Mouse (Mus musculus): Measurements from ENCODE around the gene Il20ra. TPM values are rescaled to one million over a fixed set of nuclear protein-coding genes. Genes with fewer than 3 reads are reported as not detected.
"Not testable (repeated sequence)": the region's sequence is repeated elsewhere in the genome, so short reads cannot be mapped to it uniquely, and the experiment has no call there.

Il20ra gene
- polyA plus RNA-seq, 1 experiment from 2014 or later: 0.66 TPM

GRCm38 (mm10) chr10:19722320-19722719 lies 9.9 kb downstream of the Il20ra start:
- 75% methylated on average over 3 of the region's 3 CpGs for WGBS
- no peak overlapping the region for H3K27ac ChIP-seq (ENCODE audit: low read depth, low read length)
- H3K4me1 ChIP-seq (replicated peaks; ENCODE audit: control insufficient read depth, insufficient read depth, low read length): no peaks in the 10 kb centered on the region
- no peaks in the 10 kb centered on the region for H3K9me3 ChIP-seq (ENCODE audit: control insufficient read depth, low read length)
- no peak overlapping the region for H3K4me3 ChIP-seq (ENCODE audit: low read depth, low read length)
- no peaks in the 10 kb centered on the region for H3K36me3 ChIP-seq (ENCODE audit: control insufficient read depth, insufficient read depth, low read length)
- no peak overlapping the region for H3K4me2 ChIP-seq
- DNase-seq (ENCODE audit: low spot score) (no peak), ATAC-seq (replicated peaks; ENCODE audit: low FRiP score) (no peak)
- no peak overlapping the region for H3K9ac ChIP-seq (ENCODE audit: low read depth, low read length)
- no peaks in the 10 kb centered on the region for H3K27me3 ChIP-seq (replicated peaks; ENCODE audit: control insufficient read depth, insufficient read depth, low read length)

- no peaks in the 10 kb centered on the region for H3K9me3 ChIP-seq (ENCODE audit: control insufficient read depth, low read length)
- no peak overlapping the region for H3K27ac ChIP-seq (ENCODE audit: low read depth, low read length)
- no peak overlapping the region for H3K4me3 ChIP-seq (ENCODE audit: low read depth, low read length)
- no peak for DNase-seq (ENCODE audit: low spot score)
- H3K9ac ChIP-seq (ENCODE audit: low read depth, low read length): no peak overlapping the region
- H3K4me1 ChIP-seq (replicated peaks; ENCODE audit: control insufficient read depth, insufficient read depth, low read length): no peaks in the 10 kb centered on the region
- H3K4me2 ChIP-seq: no peak overlapping the region
- WGBS: 74% methylated on average over 11 of the region's 11 CpGs
- no peaks in the 10 kb centered on the region for H3K36me3 ChIP-seq (ENCODE audit: control insufficient read depth, insufficient read depth, low read length)
- ATAC-seq (replicated peaks; ENCODE audit: low FRiP score): peak; percentile 87
- H3K27me3 ChIP-seq (replicated peaks; ENCODE audit: control insufficient read depth, insufficient read depth, low read length): no peaks in the 10 kb centered on the region
These were observed 11.9 kb downstream of the Il20ra start for GRCm38 (mm10) chr10:19724158-19724832.

GRCm38 (mm10) chr10:19738442-19738841 lies 26.1 kb downstream of the Il20ra start:
- not testable (repeated sequence) for H3K27ac ChIP-seq (ENCODE audit: low read depth, low read length); H3K4me3 ChIP-seq (ENCODE audit: low read depth, low read length); H3K27me3 ChIP-seq (replicated peaks; ENCODE audit: control insufficient read depth, insufficient read depth, low read length); DNase-seq (ENCODE audit: low spot score); H3K9me3 ChIP-seq (ENCODE audit: control insufficient read depth, low read length); H3K4me1 ChIP-seq (replicated peaks; ENCODE audit: control insufficient read depth, insufficient read depth, low read length); H3K36me3 ChIP-seq (ENCODE audit: control insufficient read depth, insufficient read depth, low read length); ATAC-seq (replicated peaks; ENCODE audit: low FRiP score); H3K4me2 ChIP-seq; H3K9ac ChIP-seq (ENCODE audit: low read depth, low read length)
- WGBS: 55% methylated on average over 2 of the region's 2 CpGs

GRCm38 (mm10) chr10:19745662-19746061 lies 33.3 kb downstream of the Il20ra start:
- ATAC-seq (replicated peaks; ENCODE audit: low FRiP score) (no peak), DNase-seq (ENCODE audit: low spot score) (no peak)
- H3K9ac ChIP-seq (ENCODE audit: low read depth, low read length): no peak overlapping the region
- no peak overlapping the region for H3K27ac ChIP-seq (ENCODE audit: low read depth, low read length)
- H3K4me1 ChIP-seq (replicated peaks; ENCODE audit: control insufficient read depth, insufficient read depth, low read length): no peaks in the 10 kb centered on the region
- H3K27me3 ChIP-seq (replicated peaks; ENCODE audit: control insufficient read depth, insufficient read depth, low read length): no peaks in the 10 kb centered on the region
- no peak overlapping the region for H3K4me3 ChIP-seq (ENCODE audit: low read depth, low read length)
- no peak overlapping the region for H3K4me2 ChIP-seq
- WGBS: 39% methylated on average over 1 of the region's 1 CpGs
- H3K36me3 ChIP-seq (ENCODE audit: control insufficient read depth, insufficient read depth, low read length): no peaks in the 10 kb centered on the region
- no peaks in the 10 kb centered on the region for H3K9me3 ChIP-seq (ENCODE audit: control insufficient read depth, low read length)

GRCm38 (mm10) chr10:19746156-19746555 lies 33.8 kb downstream of the Il20ra start:
- WGBS: 72% methylated on average over 1 of the region's 1 CpGs
- H3K9ac ChIP-seq (ENCODE audit: low read depth, low read length): no peak overlapping the region
- no peaks in the 10 kb centered on the region for H3K27me3 ChIP-seq (replicated peaks; ENCODE audit: control insufficient read depth, insufficient read depth, low read length)
- H3K4me3 ChIP-seq (ENCODE audit: low read depth, low read length): no peak overlapping the region
- ATAC-seq (replicated peaks; ENCODE audit: low FRiP score) (no peak), DNase-seq (ENCODE audit: low spot score) (no peak)
- H3K36me3 ChIP-seq (ENCODE audit: control insufficient read depth, insufficient read depth, low read length): no peaks in the 10 kb centered on the region
- no peak overlapping the region for H3K4me2 ChIP-seq
- H3K9me3 ChIP-seq (ENCODE audit: control insufficient read depth, low read length): no peaks in the 10 kb centered on the region
- no peak overlapping the region for H3K27ac ChIP-seq (ENCODE audit: low read depth, low read length)
- H3K4me1 ChIP-seq (replicated peaks; ENCODE audit: control insufficient read depth, insufficient read depth, low read length): no peaks in the 10 kb centered on the region

- Histone ChIP-seq H3K9ac (ENCODE audit: low read depth, low read length) (no peak overlapping the region), H3K4me3 (ENCODE audit: low read depth, low read length) (no peak overlapping the region), H3K36me3 (ENCODE audit: control insufficient read depth, insufficient read depth, low read length) (no peaks in the 10 kb centered on the region), H3K4me2 (no peak overlapping the region), H3K4me1 (replicated peaks; ENCODE audit: control insufficient read depth, insufficient read depth, low read length) (no peaks in the 10 kb centered on the region), H3K27ac (ENCODE audit: low read depth, low read length) (no peak overlapping the region), H3K9me3 (ENCODE audit: control insufficient read depth, low read length) (no peaks in the 10 kb centered on the region), H3K27me3 (replicated peaks; ENCODE audit: control insufficient read depth, insufficient read depth, low read length) (no peaks in the 10 kb centered on the region)
- ATAC-seq (replicated peaks; ENCODE audit: low FRiP score): no peak
- no peak for DNase-seq (ENCODE audit: low spot score)
- WGBS: 68% methylated on average over 4 of the region's 4 CpGs
These were observed 35.3 kb downstream of the Il20ra start for GRCm38 (mm10) chr10:19747661-19748060.

- no peaks in the 10 kb centered on the region for H3K9me3 ChIP-seq (ENCODE audit: control insufficient read depth, low read length)
- H3K4me3 ChIP-seq (ENCODE audit: low read depth, low read length): no peak overlapping the region
- no peaks in the 10 kb centered on the region for H3K4me1 ChIP-seq (replicated peaks; ENCODE audit: control insufficient read depth, insufficient read depth, low read length)
- no peak for ATAC-seq (replicated peaks; ENCODE audit: low FRiP score)
- H3K36me3 ChIP-seq (ENCODE audit: control insufficient read depth, insufficient read depth, low read length): no peaks in the 10 kb centered on the region
- H3K4me2 ChIP-seq: no peak overlapping the region
- no peak for DNase-seq (ENCODE audit: low spot score)
- no peak overlapping the region for H3K27ac ChIP-seq (ENCODE audit: low read depth, low read length)
- H3K27me3 ChIP-seq (replicated peaks; ENCODE audit: control insufficient read depth, insufficient read depth, low read length): no peaks in the 10 kb centered on the region
- WGBS: 72% methylated on average over 2 of the region's 2 CpGs
- no peak overlapping the region for H3K9ac ChIP-seq (ENCODE audit: low read depth, low read length)
These were observed 53.1 kb downstream of the Il20ra start for GRCm38 (mm10) chr10:19765459-19765858.

GRCm38 (mm10) chr10:19779092-19779491 lies 66.7 kb downstream of the Il20ra start:
- H3K27ac ChIP-seq (ENCODE audit: low read depth, low read length): no peak overlapping the region
- H3K4me3 ChIP-seq (ENCODE audit: low read depth, low read length): no peak overlapping the region
- DNase-seq (ENCODE audit: low spot score): no peak
- H3K4me1 ChIP-seq (replicated peaks; ENCODE audit: control insufficient read depth, insufficient read depth, low read length): no peaks in the 10 kb centered on the region
- no peak overlapping the region for H3K9ac ChIP-seq (ENCODE audit: low read depth, low read length)
- no peaks in the 10 kb centered on the region for H3K36me3 ChIP-seq (ENCODE audit: control insufficient read depth, insufficient read depth, low read length)
- ATAC-seq (replicated peaks; ENCODE audit: low FRiP score): no peak
- H3K27me3 ChIP-seq (replicated peaks; ENCODE audit: control insufficient read depth, insufficient read depth, low read length): no peaks in the 10 kb centered on the region
- 78% methylated on average over 12 of the region's 12 CpGs for WGBS
- H3K4me2 ChIP-seq: no peak overlapping the region
- no peaks in the 10 kb centered on the region for H3K9me3 ChIP-seq (ENCODE audit: control insufficient read depth, low read length)

- H3K4me3 ChIP-seq (ENCODE audit: low read depth, low read length): no peak overlapping the region
- WGBS: 80% methylated on average over 5 of the region's 5 CpGs
- H3K4me1 ChIP-seq (replicated peaks; ENCODE audit: control insufficient read depth, insufficient read depth, low read length): no peaks in the 10 kb centered on the region
- H3K9me3 ChIP-seq (ENCODE audit: control insufficient read depth, low read length): no peaks in the 10 kb centered on the region
- DNase-seq (ENCODE audit: low spot score) (no peak), ATAC-seq (replicated peaks; ENCODE audit: low FRiP score) (no peak)
- no peak overlapping the region for H3K27ac ChIP-seq (ENCODE audit: low read depth, low read length)
- H3K4me2 ChIP-seq: no peak overlapping the region
- H3K36me3 ChIP-seq (ENCODE audit: control insufficient read depth, insufficient read depth, low read length): no peaks in the 10 kb centered on the region
- H3K27me3 ChIP-seq (replicated peaks; ENCODE audit: control insufficient read depth, insufficient read depth, low read length): no peaks in the 10 kb centered on the region
- H3K9ac ChIP-seq (ENCODE audit: low read depth, low read length): no peak overlapping the region
These were observed 69.0 kb downstream of the Il20ra start for GRCm38 (mm10) chr10:19781365-19781764.

All from liver, embryonic 11.5 days (tissue).